In genomic region chr6:99932923-99933322, GRCm38 (mm10) we compare ENCODE assay signal across 25 mouse cellular contexts.
DNase-seq lines count a peak whose midpoint lies in the region; ATAC-seq lines count a peak whose summit lies in the region.
"Had no signal": no experiment of that assay in that cellular context is flagged by ENCODE, and none has a peak within 500 bp of the region (broad histone marks: within the 10 kb centered on the region; RNA-seq: fewer than 3 reads in every experiment).

No protein-coding gene starts in this region.

- 60% methylated on average over 2 of the region's 2 CpGs for WGBS in forebrain, embryonic 13.5 days
- WGBS in forebrain, embryonic 12.5 days, result 55% methylated on average over 2 of the region's 2 CpGs

- peak; percentile 28 to 58 for DNase-seq in layer of hippocampus, adult 18-20 months (ENCODE audit: low spot score in 2 of 2)
- no peak for DNase-seq in layer of hippocampus, postnatal 25 days (ENCODE audit: extremely low spot score in 1 of 2, low spot score in 1 of 2)
- DNase-seq in R1 (ENCODE audit: low read depth, low spot score), result peak; percentile 27
- peak; percentile 24 to 30 for DNase-seq in layer of hippocampus, postnatal 36 days
- no peak for DNase-seq in cerebellum, postnatal 14 days
- DNase-seq in urinary bladder, postnatal 25 days (ENCODE audit: low spot score), result no peak
- DNase-seq: cerebellum, adult 18-20 months; cerebellum, postnatal 25 days; kidney, adult 8-10 months; kidney, postnatal 10 days; liver, postnatal 0 days; lung, postnatal 36 days; right cerebral cortex, adult 18-20 months; right cerebral cortex, postnatal 4 days; thymus, adult 18-20 months; thymus, postnatal 4 days had no signal

- ATAC-seq in forebrain, embryonic 13.5 days, result 0 out of 2 replicates have a peak, but pooled peaks have one; percentile 43
- no peak for ATAC-seq in forebrain, embryonic 12.5 days (ENCODE audit: low FRiP score)
- ATAC-seq: inflammation-experienced regulatory T-cells, adult 6 months; liver, postnatal 0 days; midbrain, embryonic 16.5 days had no signal

- H3K9ac ChIP-seq in forebrain, embryonic 13.5 days, result no peak overlapping the region
- no peak overlapping the region for H3K9ac ChIP-seq in forebrain, embryonic 12.5 days
- H3K9ac ChIP-seq: embryonic facial prominence, embryonic 12.5 days; hindbrain, embryonic 14.5 days; limb, embryonic 12.5 days; liver, postnatal 0 days; neural tube, embryonic 15.5 days had no signal

- H3K9me3 ChIP-seq in forebrain, embryonic 13.5 days (replicated peaks), result no peaks in the 10 kb centered on the region
- no peaks in the 10 kb centered on the region for H3K9me3 ChIP-seq in forebrain, embryonic 12.5 days
- H3K9me3 ChIP-seq: embryonic facial prominence, embryonic 12.5 days; limb, embryonic 12.5 days; neural tube, embryonic 15.5 days had no signal

- no peak overlapping the region for H3K27ac ChIP-seq in forebrain, embryonic 13.5 days
- H3K27ac ChIP-seq in forebrain, embryonic 12.5 days, result no peak overlapping the region
- H3K27ac ChIP-seq: embryonic facial prominence, embryonic 12.5 days; hindbrain, embryonic 14.5 days; limb, embryonic 12.5 days; neural tube, embryonic 15.5 days had no signal

- H3K4me2 ChIP-seq in forebrain, embryonic 13.5 days, result no peak overlapping the region
- H3K4me2 ChIP-seq in forebrain, embryonic 12.5 days, result no peak overlapping the region
- H3K4me2 ChIP-seq: embryonic facial prominence, embryonic 12.5 days; hindbrain, embryonic 14.5 days; limb, embryonic 12.5 days; liver, embryonic 11.5 days; neural tube, embryonic 15.5 days had no signal

- peaks cover 6% of the 10 kb centered on the region for H3K4me1 ChIP-seq in forebrain, embryonic 13.5 days
- no peaks in the 10 kb centered on the region for H3K4me1 ChIP-seq in forebrain, embryonic 12.5 days
- H3K4me1 ChIP-seq: embryonic facial prominence, embryonic 12.5 days had no signal

- H3K4me3 ChIP-seq in forebrain, embryonic 13.5 days, result no peak overlapping the region
- no peak overlapping the region for H3K4me3 ChIP-seq in forebrain, embryonic 12.5 days (replicated peaks)
- H3K4me3 ChIP-seq: embryonic facial prominence, embryonic 12.5 days; limb, embryonic 12.5 days; neural tube, embryonic 15.5 days had no signal

- no peaks in the 10 kb centered on the region for H3K36me3 ChIP-seq in forebrain, embryonic 13.5 days (ENCODE audit: poor library complexity, severe bottlenecking)
- H3K36me3 ChIP-seq in forebrain, embryonic 12.5 days (replicated peaks), result no peaks in the 10 kb centered on the region
- H3K36me3 ChIP-seq: embryonic facial prominence, embryonic 12.5 days; limb, embryonic 12.5 days; neural tube, embryonic 15.5 days had no signal

- H3K27me3 ChIP-seq in forebrain, embryonic 13.5 days, result no peaks in the 10 kb centered on the region
- no peaks in the 10 kb centered on the region for H3K27me3 ChIP-seq in forebrain, embryonic 12.5 days
- H3K27me3 ChIP-seq: embryonic facial prominence, embryonic 12.5 days had no signal

Comparison
In these comparisons a context has a peak if more than half of its experiments do, and no peak if none do; other contexts are left out.
1. DNase-seq: peak in layer of hippocampus, adult 18-20 months (2 of 2), R1 (single experiment) and layer of hippocampus, postnatal 36 days (2 of 2); none in layer of hippocampus, postnatal 25 days (0 of 2), cerebellum, postnatal 14 days (0 of 2) and urinary bladder, postnatal 25 days (single experiment).